Mouse (Mus musculus) T-helper 2 cell (primary cell): ENCODE measurements at regions not wholly inside any gene's neighbourhood (a gene's known extent, or its start where the extent isn't known, plus 50 kb on each side); places are given as distances from the start of the nearest gene placed in this dataset.
"Not testable (repeated sequence)": the region's sequence is repeated elsewhere in the genome, so short reads cannot be mapped to it uniquely, and the experiment has no call there.

Experiments
- in situ Hi-C: fragments of 300-600 bp; cut with MboI, MseI; formaldehyde crosslinking; loops from one replicate; pipeline ENCODE4 v1.15.1; 2025; ENCODE audit warnings: high pct_unique_total_duplicates

GRCm38 (mm10) chr5:96898120-96898672 is 99.3 kb upstream of the Bmp2k start:
- in situ Hi-C loops = no loop called here

DNA sequence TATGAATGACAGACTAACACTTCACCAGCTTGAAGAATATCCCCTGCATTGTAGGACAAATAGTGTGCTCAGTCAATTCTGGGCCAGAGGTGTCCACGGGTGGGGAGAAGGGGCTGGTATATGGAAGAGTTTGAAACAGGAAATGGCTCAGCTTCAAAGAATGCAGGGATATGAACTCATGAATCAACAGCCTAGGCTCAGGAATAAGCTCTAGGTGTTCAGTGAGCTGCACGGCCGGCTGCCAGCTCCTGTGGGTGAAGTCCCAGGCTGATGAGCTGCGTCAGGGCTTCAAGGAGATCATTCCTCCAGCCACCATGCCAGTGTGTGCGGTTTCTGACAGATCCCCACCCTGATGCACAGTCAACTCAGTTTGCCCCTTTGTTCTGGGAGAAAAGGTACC is 98.8 kb upstream of the Bmp2k start:
- in situ Hi-C loops = no loop called here

GRCm38 (mm10) chr5:96905572-96906271 is 91.8 kb upstream of the Bmp2k start:
- in situ Hi-C loops = no loop called here

DNA sequence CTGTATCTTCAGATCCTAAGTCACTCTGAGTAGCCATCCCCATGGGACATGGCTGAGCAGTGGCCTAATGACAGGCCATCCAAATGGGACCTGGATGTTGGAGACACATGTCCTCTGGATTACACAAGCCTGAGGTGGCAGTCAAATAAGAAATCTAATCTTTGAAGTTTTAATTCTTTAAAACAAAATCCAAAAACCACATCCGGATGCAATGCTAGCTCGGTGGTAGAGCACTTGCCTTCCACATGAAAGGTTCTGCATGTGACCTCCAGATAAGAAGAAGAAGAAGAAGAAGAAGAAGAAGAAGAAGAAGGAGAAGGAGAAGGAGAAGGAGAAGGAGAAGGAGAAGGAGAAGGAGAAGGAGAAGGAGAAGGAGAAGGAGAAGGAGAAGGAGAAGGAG is 89.1 kb upstream of the Bmp2k start:
- in situ Hi-C loops = not testable (repeated sequence)

DNA sequence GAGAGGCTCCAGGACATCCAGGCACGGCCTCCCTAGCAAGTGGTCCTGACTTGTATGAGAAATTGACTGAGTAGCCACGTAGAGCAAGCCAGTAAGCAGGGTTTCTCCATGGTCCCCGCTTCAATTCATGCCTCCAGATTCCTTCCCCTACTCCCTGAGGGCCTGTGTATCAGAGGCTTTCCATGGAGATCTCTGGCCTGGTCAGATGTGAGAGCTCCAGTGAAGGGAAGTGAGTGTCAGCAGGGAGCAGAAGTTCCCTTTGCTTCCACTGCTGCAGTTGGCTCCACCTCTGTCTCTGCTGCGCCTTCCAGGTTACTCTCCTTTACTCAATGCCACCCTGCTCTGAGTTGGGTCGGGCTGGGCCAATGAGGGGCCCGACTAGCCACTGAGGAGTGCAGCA is 88.3 kb upstream of the Bmp2k start:
- in situ Hi-C loops = no loop called here

DNA sequence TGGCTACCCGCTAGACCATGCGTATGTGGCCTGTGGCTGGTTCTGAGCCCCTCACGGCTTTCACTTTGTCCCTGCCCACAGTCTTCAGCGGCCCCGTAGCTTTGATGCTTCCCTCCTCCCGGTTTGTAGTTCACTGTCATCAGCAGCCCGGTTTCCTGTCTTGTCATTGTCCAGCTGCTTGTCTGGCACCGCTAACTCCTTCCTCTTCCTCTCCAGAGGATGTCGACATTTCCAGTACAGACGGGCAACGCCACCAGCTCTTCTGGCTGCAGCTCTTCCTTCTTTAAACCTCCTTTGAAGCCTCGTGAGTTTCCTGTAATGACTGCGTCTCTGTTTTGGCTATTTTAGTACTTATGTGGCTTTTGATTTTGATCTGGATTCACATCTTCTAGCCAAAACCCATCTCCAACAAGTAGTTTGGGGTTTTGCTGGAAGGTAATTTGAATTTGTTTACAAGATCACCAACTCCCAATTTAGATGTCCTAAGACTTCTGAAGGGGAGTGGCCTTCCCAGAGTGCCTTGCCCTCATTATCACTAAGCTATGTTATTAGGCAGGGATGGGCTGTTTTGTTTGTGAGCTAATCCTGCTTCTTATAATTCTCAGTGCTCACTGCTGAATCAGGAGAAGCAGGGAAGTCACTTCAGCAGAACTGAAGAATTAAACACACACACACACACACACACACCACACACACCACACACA is 85.8 kb upstream of the Bmp2k start:
- in situ Hi-C loops = loop anchor here (10.0 kb wide), 1 partner anchor 93 kb away; no protein-coding TSS in a partner anchor

DNA sequence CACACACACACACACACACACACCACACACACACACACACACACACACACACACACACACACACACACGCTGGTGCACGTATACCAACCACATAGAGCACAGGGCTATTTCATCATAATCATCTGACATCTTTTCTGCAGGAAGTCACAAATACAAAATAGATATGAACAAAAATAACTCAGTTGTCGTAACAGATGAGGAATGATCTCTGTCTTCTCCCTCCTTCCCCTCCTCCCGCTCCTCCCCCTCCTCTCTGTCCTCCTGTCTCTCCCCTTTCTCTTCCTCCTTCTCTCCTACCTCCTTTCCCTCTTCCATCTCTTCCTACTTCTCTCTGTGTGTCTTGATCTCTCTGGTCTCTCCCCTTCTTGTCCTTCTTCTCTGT is 85.2 kb upstream of the Bmp2k start:
- in situ Hi-C loops = loop anchor here (10.0 kb wide), 1 partner anchor 93 kb away; no protein-coding TSS in a partner anchor

DNA sequence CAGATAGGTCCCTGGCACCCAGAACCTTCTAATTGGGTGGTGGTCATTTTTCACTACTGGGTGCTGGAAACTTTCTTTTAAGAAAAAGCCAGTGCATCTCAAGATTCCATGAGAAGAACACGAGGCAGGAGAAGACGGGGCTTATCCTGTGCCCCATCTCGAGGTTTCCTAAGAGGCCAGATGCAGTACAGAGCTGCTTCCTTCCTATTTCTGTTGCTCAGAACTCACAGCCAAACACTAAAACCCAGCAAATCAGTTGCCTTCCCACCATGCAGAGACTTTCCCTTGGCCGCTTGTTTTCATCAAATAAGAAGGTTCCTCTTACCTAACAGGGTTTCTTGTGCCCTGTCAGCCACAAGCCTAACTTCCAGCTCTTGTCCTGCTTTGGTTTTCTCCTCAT is 84.7 kb upstream of the Bmp2k start:
- in situ Hi-C loops = loop anchor here (10.0 kb wide), 1 partner anchor 92 kb away; no protein-coding TSS in a partner anchor

GRCm38 (mm10) chr5:96913711-96914110 is 83.8 kb upstream of the Bmp2k start:
- in situ Hi-C loops = loop anchor here (10.0 kb wide), 1 partner anchor 91 kb away; no protein-coding TSS in a partner anchor

DNA sequence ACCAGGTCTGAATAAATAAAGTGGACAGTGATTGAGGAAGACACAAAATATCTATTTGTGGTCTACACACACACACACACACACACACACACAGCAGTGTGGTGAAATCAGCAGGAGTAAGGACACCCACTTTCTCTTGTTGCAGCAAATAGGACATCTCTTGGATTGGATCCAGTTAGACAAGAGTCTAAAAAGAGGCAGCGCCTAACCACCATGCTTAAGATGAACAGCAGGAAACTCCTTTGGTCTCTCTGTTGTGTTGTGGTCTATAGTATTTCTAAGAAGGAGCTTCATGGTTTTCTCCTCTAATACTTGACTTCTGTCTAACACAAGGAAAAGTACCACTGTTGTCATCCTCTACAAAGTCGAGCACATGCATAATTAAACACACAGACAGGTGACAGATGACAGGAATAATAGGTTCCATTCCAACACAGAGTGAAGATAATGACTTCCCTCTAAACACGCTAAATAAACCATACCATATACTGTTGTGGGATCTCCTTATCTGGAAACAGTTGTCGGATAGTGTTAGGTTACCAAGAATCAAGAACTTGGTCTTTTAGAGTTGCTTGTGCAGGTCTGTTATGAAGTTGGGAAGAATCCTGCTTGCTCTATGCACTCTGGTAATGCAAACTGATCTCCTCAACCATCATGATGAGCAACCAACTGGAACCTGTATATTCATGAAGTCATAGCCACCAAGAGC is 82.6 kb upstream of the Bmp2k start:
- in situ Hi-C loops = loop anchor here (10.0 kb wide), 1 partner anchor 90 kb away; no protein-coding TSS in a partner anchor

- in situ Hi-C loops = loop anchor here (10.0 kb wide), 1 partner anchor 88 kb away; no protein-coding TSS in a partner anchor
Measured at GRCm38 (mm10) chr5:96916897-96917296, 80.6 kb upstream of the Bmp2k start.

DNA sequence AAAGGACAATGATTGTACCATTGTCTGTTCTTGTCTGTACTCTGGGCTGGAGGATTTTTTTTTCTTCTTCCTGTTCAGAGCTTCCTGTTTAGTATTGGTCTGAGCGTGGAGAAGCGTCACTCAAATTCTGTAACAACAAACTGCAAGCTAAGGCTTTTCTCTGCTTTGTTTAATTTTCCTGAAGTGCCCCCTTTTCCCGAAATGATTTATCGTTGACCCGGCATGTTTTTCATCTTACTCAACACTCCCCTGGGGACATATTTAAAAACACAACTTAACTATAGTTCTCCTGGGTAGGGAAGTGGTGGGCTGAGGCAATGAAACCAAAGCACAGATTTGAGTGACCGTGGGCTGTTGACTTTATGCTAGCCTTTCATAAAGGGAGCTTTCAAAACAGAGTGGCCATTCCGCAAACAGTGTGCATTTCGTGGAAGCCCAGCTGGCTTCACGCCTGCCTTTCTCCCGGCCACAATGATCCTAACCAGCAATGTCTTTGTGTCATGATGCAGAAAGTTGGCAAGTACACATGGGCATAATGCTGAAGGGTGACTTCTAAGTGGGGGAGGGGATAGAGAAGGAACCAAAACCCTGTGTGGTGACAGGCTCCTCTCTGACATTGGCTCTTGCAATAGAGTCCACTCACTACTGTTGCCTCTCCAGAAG is 79.8 kb upstream of the Bmp2k start:
- in situ Hi-C loops = loop anchor here (10.0 kb wide), 1 partner anchor 87 kb away; no protein-coding TSS in a partner anchor

DNA sequence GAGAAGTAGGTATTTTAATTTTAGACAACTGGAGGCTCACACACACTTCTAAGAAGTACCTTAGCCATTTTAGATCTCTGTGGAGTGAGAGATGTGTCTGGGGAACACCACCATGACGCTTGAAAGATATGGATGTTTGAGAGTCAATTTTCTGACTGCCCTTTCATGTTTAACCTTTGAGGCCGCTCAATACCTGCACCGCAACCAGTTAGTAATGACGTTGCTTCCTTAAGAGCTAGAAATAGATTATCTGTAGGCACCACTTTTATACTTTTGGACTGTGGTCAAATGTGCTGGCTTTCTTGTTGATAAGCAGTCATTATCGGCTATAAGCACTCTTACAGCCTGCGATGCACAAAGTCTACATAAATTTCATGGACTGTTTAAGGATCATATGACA is 78.3 kb upstream of the Bmp2k start:
- in situ Hi-C loops = loop anchor here (10.0 kb wide), 1 partner anchor 86 kb away; no protein-coding TSS in a partner anchor

- in situ Hi-C loops = no loop called here
Measured at GRCm38 (mm10) chr5:96921037-96921436, 76.5 kb upstream of the Bmp2k start.

- in situ Hi-C loops = no loop called here
Measured at GRCm38 (mm10) chr5:96921511-96921910, 76.0 kb upstream of the Bmp2k start.

DNA sequence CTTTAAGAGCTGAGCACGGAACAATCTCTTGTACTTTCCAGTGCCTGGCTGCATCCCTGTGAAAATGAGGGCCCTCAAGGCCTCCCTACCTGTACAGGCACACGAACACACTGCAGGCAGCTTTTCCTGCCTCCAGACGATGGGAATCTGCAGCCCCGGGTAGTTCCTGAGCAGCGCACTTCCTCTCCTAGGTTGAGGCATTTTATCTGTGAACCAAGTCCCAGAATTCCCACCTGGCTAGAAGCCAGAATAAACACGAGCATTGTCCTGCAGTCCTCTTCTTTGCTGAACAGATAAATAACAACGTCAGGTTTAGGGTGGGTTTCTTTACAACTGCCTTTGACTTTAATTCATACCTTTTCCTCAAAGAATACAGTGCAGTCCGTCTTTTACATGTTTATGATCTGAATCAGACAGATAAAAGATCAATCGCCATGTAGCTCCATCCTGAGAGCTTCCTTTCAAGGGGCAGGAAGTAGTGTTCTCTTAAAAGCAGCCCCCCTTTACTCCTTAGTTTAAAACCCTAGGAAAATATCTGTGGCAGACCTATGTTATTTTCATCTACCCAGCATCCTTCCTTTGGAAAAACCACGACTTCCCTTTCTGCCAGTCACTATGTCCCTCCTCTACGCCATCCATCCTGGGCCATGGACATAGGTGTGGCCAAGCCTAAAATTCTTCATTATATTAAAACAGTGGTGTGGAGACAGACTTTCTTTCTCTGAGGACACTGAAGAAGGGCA is 75.3 kb upstream of the Bmp2k start:
- in situ Hi-C loops = no loop called here

GRCm38 (mm10) chr5:96922716-96923076 is 74.8 kb upstream of the Bmp2k start:
- in situ Hi-C loops = no loop called here

DNA sequence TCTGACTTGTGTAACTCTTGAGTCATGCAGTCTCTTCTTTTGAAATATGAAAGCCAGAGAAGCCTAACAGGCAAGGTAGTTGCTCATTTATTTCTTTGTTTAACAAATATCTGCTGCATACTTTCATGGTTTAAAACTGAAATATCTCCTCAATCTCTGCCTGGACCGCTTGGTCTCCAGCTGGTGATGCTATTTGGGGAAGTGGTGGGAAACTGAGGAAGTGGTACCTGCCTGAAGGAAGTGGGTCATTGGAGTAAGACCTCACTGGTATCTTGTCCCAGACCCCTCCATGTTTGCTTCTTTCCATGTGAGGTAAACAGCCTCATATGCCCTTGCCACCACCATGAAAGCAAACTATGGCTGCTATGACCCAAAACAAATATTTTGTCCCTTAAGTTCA is 74.0 kb upstream of the Bmp2k start:
- in situ Hi-C loops = no loop called here

DNA sequence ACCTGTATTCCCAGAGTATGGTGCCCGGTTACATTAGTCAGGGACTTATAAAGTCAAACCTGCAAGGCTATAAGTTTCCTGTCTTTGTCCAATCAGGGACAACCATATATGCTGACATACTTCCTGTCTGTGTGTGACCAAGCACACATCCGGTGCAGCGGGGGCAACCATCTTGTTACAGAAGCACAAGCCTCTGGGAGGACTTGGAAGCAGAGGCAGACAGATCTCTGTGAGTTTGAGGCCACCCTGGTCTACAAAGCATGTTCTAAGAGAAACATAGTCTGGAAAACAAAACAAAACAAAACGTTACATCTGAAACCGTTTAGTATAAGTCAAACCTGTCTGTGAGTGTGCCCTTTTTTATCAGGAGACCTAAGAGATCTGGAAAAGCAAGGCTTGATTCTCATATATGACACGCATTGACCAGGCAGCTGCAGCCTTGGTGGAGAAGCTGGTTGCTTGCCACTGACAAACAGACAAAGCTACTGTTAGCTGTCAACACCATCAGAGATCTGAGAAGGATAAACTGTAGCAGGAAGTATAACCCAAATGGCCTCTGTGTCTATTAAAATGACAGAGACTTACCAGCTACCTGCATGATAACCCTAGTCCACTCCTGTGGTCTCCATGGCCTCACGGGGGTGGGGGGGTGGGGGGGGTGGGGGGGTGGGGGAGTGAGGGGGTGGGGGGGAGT is 72.6 kb upstream of the Bmp2k start:
- in situ Hi-C loops = no loop called here

- in situ Hi-C loops = no loop called here
Measured at GRCm38 (mm10) chr5:96925943-96926342, 71.5 kb upstream of the Bmp2k start.
